Mouse (Mus musculus): Measurements from ENCODE around the gene H2-DMb2.

The H2-DMb2 gene

DNA sequence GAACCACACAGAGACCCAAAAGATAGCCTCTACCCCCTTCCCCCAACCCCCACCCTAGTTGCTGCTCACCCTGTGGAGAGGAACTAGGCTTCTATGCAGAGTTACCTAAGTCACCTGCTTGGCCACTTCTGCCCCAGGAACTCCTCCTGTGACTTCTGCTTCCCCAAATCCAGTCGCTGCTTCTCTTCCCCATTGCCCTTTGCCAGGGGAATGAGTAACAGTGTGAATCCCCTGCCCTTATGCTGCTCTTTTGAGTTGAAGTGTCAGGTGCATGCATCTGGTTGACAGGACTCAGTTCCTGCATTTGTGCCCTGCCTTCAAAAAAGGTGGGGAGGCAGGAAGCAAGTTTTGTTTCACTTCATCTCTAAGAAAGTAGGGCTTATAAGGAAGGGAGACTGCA, 31.0 kb downstream of the H2-DMb2 start:
- DNase-seq (ENCODE audit: inconsistent age in 2 of 2, low spot score in 1 of 2): no peak

DNA sequence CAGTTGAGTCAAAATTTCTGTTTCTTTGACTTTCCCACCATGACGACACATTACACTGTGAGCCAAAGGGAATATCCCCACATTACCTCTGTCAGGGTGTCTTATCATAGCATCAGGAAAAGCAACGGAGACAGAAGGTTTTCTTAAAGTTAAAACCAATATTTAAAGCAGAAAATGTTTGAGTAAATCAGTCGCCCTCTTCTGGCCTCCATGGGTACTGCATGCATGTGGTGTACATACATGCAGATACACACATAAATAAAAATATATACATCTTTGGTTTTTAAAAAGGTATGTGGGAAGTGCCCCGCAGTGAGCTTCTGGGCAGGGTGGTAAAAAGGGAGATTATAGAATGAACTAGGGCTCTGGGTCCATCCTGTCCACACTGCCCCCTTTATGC, 34.1 kb downstream of the H2-DMb2 start:
- no peak for DNase-seq (ENCODE audit: inconsistent age in 2 of 2, low spot score in 1 of 2)

GRCm38 (mm10) chr17:34179019-34179418, 35.9 kb downstream of the H2-DMb2 start:
- DNase-seq (ENCODE audit: inconsistent age in 2 of 2, low spot score in 1 of 2): no peak

DNA sequence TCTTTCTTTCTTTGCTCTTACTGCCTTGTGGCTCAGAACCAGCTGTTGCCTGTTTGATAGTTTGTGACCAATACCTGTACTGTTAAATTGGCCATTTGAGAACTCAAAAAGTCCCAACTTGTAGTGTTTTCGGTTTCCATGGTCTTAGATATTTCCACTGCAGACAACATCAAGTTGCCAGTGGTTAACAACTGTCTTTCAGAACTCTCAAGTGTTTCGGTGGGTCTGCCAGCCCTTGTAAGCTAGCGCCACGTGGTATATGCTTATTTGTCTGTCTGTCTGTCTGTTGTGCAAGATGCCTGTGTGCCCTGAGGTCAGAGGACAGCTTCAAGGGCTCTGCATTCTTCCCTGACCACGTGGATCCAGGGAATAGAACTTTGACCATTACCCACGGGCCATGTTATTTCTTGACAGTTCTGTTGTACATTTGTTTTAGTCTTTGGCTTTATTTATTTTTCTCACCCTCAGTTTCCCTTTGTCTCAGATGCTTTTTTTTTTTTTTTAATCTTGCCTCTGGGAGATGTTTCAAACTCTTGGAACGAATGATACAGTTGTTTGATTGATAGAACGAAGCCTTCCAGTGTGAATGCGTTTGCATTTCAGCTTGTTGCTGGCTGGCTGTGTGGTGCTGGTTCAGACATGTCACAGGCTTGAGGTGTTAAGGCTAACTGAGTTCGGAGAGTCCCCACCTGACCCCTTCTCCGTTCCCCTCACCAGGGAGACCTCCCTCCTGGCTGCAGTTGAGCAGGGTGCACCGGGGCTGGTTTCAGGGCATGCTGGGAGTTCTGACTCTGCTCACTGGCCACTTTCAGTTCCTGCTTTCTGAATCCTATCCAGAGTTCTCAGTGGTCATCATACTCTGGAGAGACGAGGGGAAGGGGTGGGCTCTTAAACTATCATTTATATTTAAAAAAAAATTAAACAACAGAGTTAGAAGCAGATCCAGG, 37.1 kb downstream of the H2-DMb2 start:
- DNase-seq (ENCODE audit: inconsistent age in 2 of 2, low spot score in 1 of 2): no peak

- DNase-seq (ENCODE audit: inconsistent age in 2 of 2, low spot score in 1 of 2): peak in 1 of 2 experiments; percentile 54
Observed at GRCm38 (mm10) chr17:34183564-34184219, 40.6 kb downstream of the H2-DMb2 start.

- DNase-seq (ENCODE audit: inconsistent age in 2 of 2, low spot score in 1 of 2): no peak
Observed at GRCm38 (mm10) chr17:34185526-34185925, 42.4 kb downstream of the H2-DMb2 start.

GRCm38 (mm10) chr17:34186885-34187260, 43.8 kb downstream of the H2-DMb2 start:
- no peak for DNase-seq (ENCODE audit: inconsistent age in 2 of 2, low spot score in 1 of 2)

DNA sequence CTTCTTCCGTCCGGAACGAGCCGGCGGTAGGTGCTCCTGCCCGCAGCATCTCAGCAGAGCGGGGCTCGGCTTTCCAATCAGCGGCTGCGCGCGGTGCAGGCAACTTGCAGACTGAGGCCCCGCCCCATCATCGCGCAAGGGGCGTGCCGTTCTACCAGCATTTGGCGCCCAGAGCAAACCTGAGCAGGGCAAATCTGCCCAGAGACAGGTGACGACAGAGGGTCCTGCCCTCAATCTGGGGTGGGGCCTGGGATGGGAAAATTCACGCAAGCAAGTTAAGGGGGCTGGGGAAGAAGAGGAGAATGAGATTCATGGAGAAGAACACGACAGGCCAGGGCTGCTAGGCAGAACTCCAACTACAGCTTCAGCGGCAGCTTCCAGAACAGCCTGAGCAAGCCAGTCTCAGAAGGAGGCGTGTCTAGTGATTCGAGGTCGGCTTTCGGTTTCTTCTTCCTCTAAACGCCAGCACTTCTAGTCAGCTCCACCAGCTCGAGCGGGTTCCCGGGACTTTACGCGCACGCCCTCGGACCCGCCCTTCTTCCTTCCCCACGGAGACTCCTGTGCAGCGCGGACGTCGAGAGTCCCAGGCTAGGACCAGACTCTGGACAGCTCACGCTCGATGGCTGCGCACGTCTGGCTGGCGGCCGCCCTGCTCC, 44.3 kb downstream of the H2-DMb2 start, which contains the start of the genes Tap1 and Psmb9:
Gene Tap1, plus strand, starts transcription at position 293 of the 656 bp plus-strand sequence.
Gene Psmb9, minus strand, starts transcription at position 504 of the 656 bp plus-strand sequence.
- DNase-seq (ENCODE audit: inconsistent age in 2 of 2, low spot score in 1 of 2): peak; percentile 98 to 100

DNA sequence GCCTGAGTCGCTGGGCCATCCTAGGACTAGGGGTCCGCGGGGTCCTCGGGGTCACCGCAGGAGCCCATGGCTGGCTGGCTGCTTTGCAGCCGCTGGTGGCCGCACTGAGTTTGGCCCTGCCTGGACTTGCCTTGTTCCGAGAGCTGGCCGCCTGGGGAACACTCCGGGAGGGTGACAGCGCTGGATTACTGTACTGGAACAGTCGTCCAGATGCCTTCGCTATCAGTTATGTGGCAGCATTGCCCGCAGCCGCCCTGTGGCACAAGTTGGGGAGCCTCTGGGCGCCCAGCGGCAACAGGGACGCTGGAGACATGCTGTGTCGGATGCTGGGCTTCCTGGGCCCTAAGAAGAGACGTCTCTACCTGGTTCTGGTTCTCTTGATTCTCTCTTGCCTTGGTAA, 44.9 kb downstream of the H2-DMb2 start:
- DNase-seq (ENCODE audit: inconsistent age in 2 of 2, low spot score in 1 of 2): peak in 1 of 2 experiments; percentile 87

GRCm38 (mm10) chr17:34188986-34189385, 45.9 kb downstream of the H2-DMb2 start:
- DNase-seq (ENCODE audit: inconsistent age in 2 of 2, low spot score in 1 of 2): peak in 1 of 2 experiments; percentile 4

DNA sequence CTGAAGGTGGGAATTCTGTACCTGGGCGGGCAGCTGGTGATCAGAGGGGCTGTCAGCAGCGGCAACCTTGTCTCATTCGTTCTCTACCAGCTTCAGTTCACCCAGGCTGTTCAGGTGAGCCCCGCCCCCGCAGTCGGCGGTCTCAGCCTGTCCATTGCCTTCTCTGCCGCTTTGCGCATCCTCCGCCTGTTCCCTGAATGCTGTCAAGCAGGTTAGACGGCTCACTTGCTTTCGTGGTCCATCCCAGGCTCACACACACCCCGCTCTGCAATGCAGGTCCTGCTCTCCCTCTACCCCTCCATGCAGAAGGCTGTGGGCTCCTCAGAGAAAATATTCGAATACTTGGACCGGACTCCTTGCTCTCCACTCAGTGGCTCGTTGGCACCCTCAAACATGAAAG, 49.7 kb downstream of the H2-DMb2 start:
- DNase-seq (ENCODE audit: inconsistent age in 2 of 2, low spot score in 1 of 2): no peak

DNA sequence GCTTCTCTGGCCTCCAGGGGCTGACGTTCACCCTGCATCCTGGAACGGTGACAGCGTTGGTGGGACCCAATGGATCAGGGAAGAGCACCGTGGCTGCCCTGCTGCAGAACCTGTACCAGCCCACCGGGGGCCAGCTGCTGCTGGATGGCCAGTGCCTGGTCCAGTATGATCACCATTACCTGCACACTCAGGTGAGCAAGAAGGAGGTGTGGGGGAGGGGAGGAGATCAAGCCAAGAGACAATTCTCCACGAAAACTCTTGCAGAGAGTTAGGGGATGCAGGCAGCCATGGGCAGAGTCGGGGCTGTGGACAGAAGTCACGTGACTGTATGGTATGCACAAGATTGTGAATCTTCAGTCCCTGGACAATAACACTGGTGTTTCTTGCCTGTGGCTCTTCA, 50.4 kb downstream of the H2-DMb2 start:
- no peak for DNase-seq (ENCODE audit: inconsistent age in 2 of 2, low spot score in 1 of 2)

- peak in 1 of 2 experiments; percentile 61 for DNase-seq (ENCODE audit: inconsistent age in 2 of 2, low spot score in 1 of 2)
Observed at GRCm38 (mm10) chr17:34194723-34195122, 51.6 kb downstream of the H2-DMb2 start.

DNA sequence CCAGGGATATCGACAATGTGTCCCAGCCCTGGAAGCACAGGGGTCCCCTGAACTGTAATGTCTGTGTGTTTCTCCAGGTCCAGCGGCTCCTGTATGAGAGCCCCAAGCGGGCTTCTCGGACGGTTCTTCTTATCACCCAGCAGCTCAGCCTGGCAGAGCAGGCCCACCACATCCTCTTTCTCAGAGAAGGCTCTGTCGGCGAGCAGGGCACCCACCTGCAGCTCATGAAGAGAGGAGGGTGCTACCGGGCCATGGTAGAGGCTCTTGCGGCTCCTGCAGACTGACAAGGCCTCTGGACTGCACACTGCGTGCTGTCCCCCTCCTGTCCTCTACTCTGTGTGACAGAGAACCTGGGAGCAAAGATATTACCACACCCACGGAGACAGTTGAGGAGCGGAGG, 53.4 kb downstream of the H2-DMb2 start:
- no peak for DNase-seq (ENCODE audit: inconsistent age in 2 of 2, low spot score in 1 of 2)

GRCm38 (mm10) chr17:34196941-34197894, 54.1 kb downstream of the H2-DMb2 start, which contains the start of gene Psmb8:
TSS of gene Psmb8 (plus strand) at chr17:34197721.
- DNase-seq (ENCODE audit: inconsistent age in 2 of 2, low spot score in 1 of 2): peak; percentile 93 to 98

DNA sequence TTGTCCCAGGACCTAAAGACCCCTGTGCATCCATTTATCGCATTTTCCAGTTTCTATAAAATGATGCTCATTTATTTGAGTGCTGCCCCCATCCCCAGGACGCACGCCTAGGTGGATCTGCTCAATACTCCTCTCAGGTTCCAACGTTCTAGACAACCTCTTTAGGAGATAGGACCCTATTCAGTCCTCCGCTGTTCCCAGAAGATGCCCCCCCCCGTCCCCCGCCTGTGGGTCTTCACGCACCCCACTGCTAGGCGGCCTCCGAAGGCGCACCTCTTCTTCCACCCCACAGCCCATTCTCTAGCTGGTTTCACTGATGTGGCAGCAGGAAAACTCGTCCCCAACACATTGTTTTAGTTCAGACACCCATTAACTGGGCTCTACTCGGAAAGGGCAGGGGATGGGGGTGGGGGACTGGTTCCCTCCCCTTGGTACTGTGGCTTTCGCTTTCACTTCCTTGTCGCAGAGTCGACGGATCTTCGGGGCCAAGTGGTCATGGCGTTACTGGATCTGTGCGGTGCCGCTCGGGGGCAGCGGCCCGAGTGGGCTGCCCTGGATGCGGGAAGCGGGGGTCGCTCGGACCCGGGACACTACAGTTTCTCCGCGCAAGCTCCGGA, 54.9 kb downstream of the H2-DMb2 start:
- DNase-seq (ENCODE audit: inconsistent age in 2 of 2, low spot score in 1 of 2): peak; percentile 74 to 91

GRCm38 (mm10) chr17:34198521-34198912, 55.4 kb downstream of the H2-DMb2 start:
- DNase-seq (ENCODE audit: inconsistent age in 2 of 2, low spot score in 1 of 2): no peak

DNA sequence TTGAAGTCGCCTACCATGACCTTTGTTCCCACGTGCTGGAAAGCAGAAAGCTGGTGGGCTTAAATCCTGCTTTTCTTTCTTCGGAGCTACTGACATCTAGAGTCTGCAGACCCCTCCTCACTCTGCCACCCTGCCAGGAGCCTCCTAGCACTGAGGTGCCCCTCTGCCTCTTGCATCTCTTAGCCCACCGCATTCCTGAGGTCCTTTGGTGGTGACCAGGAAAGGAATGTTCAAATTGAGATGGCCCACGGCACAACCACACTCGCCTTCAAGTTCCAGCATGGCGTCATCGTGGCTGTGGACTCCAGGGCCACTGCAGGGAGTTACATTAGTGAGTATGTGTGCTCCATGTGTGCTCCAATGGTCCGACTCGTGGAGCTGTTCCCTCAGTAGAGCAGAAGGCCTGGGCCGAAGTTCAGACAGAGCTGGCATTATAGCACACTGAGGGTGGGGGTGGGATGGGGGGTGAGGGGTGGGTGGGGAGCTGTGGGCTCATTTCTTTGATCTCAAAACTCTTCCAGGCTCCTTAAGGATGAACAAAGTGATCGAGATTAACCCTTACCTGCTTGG, 56.0 kb downstream of the H2-DMb2 start:
- DNase-seq (ENCODE audit: inconsistent age in 2 of 2, low spot score in 1 of 2): no peak

DNA sequence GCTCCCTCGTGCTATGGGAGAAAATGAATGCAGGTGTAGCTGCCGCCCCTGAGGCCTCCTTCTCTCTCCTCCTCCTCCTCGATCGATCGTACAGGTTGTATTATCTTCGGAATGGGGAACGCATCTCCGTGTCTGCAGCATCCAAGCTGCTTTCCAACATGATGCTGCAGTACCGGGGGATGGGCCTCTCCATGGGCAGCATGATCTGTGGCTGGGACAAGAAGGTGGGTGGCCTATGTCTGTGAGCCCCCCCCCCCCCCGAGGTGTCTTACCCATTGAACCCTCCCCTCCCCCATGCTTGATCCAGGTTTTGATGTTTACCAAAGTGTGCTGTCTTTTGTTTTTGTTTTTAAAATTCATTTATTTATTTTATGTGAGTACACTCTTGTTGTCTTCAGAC, 56.9 kb downstream of the H2-DMb2 start:
- no peak for DNase-seq (ENCODE audit: inconsistent age in 2 of 2, low spot score in 1 of 2)

Measured in adrenal gland, adult (tissue).